Mouse (Mus musculus) heart, postnatal 36 days (tissue): ENCODE results near the gene Podxl2. TPM values are rescaled to one million over a fixed set of nuclear protein-coding genes. Genes with fewer than 3 reads are reported as not detected.

ENCODE experiments used
- DNase-seq, 2 experiments: peaks; one replicate each; pipeline ENCODE4 v3.0.0; 2021 to 2022
- intact Hi-C: fragments of 180-260 bp; cut with DNase I; formaldehyde crosslinking; loops from one replicate; pipeline ENCODE4 v1.15.1; 2025
- total RNA-seq, 2 experiments: library from RNA; stranded (reverse); gene quantifications; 2 replicates each; pipeline ENCODE4 v1.2.3; 2021

The Podxl2 gene
- 10 to 100 TPM; 13.7 to 21.2 TPM for total RNA-seq

DNA sequence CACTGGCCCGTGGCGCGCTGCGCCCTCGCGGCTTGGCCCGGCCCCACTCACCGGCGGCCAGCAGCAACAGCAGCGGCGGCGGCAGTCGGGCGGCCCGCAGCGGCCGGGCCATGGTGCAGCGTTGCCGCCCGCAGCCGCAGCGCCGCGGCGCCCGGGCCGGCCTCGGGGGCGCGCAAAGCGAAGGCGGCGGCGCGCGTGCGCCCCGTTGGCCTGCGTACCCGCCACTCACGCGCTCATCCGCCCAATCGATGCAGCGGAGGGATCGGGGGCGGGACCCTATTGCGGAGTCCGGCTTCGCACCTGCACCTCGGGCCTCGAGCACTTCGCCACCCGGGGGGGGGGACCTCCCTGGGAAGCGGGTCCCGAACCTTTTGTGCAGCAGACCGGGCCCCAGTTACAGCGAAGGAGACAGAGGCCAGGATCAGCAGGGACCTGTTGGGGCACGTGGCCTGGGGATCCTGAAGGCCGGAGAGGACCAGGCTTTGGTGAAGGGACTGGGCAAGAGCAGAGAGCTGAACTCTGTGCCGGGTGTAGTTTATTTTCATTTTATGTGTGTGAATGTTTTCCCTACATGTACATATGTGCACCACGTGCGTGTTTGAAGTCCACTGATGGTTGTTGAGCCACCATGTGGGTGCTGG lies at the start of gene Podxl2:
TSS of gene Podxl2 (minus strand) at position 177 of the 641 bp plus-strand sequence.
- intact Hi-C loops = no loop called here
- peak; percentile 72 for DNase-seq

DNA sequence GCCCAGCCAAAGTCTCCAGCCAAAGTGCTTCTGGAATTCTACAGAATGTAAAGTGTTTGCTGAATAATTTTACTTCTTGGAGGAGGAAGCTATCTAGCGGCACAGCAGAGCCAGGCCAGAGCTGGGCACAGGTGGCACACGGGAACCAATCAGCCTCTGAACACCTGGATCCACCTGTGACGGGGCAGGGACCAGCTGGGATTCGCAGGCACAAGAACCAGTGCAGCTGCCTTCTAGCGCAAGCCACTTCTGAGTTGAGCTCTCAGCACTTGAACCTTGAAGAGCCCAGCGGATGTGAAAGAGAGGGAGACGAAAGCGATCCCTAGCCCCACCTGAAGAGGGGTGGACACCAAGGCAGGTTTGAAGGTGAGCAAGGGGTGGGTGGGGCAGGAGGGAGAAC lies 44.0 kb upstream of the Podxl2 start:
- intact Hi-C loops = no loop called here
- no peak for DNase-seq

DNA sequence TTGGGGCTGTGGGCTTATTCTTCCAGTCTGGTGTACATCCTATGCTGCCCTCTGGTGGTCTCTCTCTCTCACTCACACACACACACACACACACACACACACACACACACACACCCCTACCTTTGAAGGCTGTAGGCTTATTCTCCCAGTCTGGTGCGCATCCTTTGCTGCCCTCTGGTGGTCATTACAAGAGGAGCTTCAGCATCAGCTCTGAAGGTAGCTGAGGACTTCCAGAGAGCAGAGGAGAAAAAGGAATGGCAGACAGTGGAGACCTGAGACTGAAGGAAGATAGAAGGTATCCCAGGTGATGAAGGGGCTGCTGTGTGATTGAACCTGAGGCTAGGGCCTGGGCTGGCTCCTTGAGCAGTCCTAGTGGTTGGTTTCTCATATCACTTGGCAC lies 41.3 kb upstream of the Podxl2 start:
- intact Hi-C loops = no loop called here
- peak in 1 of 2 experiments; percentile 44 for DNase-seq

DNA sequence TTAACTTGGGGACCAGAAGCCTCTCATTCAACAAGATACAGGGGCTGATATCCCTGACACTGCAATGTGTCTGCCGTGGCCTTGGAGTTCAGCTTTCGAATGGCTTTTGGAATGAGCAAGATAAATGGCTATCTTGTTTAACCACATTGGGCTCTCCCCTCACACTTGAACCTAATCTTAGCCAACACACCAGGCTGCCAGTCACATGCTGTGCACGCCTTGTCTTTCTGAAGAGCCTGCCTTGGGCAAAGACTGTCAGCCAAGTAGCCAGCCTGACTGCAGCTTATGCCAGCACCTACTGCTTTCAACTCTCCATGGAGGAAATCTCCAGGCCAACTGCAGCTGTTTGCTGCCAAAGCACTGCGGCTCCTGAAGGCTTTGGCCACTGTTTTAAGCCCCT lies 40.7 kb upstream of the Podxl2 start:
- intact Hi-C loops = no loop called here
- peak in 1 of 2 experiments; percentile 46 for DNase-seq

DNA sequence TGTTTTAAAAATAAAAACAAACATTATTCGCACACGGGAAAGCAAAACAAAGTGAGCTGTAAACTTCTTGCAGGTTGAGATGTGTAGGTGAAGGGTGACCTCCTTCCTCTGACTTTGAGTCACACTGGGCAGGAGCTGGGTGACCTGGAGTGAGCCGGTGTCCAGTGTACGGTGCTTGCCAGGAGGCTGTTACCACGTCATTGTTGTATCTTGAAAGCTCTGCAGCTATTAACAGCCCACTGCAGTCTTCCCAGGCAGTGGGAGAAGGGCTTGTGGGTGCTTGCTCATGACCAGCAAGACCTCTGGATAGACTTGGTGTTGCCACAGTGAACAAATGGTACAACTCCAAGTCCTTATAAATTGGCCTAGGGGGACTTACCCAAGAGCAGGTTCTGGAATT lies 40.0 kb upstream of the Podxl2 start:
- no peak for DNase-seq
- intact Hi-C loops = no loop called here

DNA sequence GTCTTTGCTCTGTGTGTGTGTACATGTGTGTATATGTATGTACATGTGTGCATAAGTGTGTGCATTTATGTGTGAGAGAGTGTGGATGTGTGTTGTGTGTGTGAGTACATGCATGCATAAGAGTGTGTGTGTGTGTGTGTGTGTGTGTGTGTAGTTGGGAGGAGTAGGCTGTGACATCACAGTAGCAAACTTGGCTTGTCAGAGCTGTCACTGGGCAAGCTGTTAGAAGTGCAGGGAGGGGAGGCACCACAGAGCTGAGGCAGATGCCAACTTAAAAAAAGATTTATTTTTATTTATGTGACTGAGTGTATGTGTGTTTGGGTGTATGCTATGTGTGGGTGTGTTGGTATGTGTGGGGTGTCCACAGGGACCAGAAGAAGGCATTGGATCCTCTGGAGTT lies 38.6 kb upstream of the Podxl2 start:
- intact Hi-C loops = no loop called here
- no peak for DNase-seq

DNA sequence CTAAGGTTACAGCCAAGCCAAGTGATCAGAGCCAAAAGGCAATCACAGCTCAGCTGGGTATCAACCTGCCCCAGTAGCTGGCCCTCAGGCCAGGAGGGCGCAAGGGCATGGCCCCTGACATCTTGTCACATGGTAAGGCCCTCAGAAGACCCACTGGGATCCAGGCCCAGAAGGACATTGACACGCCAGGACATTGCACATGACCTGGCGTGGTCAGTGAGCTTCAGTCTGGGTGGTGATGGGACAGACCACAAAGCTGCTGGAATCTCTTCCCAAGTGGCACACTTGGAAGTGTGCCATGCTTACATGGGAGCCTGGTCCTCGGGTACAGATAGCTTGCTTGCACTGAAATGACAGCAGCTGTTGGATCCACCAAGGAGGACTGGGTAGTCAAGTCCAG lies 38.2 kb upstream of the Podxl2 start:
- intact Hi-C loops = no loop called here
- DNase-seq = no peak

DNA sequence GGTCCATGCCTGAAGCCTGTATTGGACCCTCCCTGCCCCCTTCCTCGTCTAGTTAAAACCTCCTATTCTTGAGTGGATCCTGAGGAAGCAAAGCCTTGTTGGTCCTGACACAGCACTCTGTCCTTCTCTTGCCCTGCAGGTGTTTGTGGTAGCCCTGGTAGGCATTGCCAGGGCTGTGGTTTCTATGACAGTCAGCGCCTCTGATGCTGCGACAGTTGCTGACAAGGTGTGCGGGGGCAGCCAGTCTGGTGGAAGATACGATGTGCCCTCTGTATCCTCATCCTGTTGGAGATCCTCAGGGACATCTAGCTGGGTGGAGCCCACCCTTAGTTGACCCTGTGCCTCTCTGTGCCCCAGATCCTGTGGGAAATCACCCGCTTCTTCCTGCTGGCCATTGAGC lies 34.3 kb upstream of the Podxl2 start:
- no peak for DNase-seq
- intact Hi-C loops = loop anchor here (5.0 kb wide), 1 partner anchor 357 kb away; no protein-coding TSS in a partner anchor

DNA sequence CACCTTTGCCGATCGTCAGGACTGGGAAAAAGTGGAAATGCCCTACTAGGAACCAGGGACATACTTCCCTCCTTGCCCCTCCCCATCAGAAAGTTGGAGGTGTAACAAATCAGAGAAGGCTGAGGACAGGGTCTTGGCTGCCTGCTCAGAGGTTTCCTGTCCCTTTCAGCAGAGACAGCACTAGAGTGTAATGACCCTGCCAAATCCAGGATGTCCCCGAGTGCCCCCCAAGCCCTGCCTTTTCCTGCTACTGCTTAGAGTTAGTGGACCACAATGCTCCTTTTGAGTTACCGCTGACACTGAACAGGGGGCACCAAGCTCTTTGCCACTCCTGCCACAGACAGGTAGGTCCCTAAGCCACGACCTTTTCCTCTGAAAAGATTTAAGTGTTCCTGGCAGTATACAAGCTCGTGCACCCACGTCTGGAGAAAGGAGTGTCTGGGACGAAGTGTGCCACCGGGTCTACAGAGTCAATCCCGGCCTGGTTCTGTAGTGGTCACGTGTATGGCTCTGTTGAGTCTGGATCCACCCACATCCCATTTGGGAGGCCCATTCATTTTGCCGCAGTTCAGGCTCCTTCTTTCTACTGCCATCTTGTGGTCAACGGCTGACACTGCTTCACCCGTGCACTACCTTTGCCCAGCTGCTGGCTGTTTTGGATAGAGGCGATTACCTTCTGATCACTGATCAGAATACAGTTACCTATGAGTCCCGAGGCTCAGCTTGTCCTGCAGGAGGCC lies 31.7 kb upstream of the Podxl2 start:
- DNase-seq = peak; percentile 53 to 54
- intact Hi-C loops = loop anchor here (5.0 kb wide), 1 partner anchor 354 kb away; no protein-coding TSS in a partner anchor

DNA sequence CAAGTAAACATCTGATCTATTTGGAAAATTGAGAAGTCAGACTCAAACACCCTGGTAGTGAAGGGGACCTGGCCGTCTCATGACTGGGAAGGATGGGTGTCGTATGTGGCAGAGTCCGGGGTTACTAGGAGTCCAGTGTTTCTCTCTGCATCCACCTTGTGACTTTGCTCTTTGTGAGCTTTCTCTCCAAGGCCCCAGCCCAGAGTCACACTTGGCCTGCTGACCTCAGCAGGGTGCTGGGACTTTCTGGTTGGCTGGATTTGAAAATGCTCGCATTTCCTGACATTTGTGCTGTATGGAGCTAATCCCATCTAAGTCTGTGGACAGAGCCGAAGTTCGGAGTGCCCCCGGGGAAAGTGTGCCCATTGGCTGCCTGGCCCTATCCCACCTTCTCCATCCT lies 30.2 kb upstream of the Podxl2 start:
- DNase-seq = no peak
- intact Hi-C loops = loop anchor here (5.0 kb wide), 1 partner anchor 353 kb away; no protein-coding TSS in a partner anchor

DNA sequence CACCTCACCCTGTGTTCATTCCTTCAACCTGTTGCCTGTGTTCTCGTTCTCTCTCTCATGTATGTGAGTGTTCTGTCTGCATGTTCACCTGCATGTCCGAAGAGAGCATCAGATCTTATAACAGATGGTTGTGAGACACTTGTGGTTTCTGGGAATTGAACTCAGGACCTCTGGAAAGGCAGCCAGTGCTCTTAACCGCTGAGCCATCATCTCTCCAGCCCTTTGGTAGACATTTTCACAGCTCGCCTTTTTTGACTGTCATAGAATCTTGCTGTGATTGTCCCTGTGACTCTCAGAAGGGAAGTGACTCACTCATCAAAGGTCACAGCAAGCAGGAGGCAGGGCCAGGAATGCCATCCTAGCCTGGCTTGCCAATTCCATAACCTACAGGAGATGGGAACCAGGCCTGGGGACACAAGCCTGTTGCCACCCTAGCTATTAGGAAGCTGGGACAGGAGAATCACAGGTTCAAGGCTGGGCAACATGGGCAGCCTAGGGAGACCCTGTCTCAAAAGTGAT lies 29.7 kb upstream of the Podxl2 start:
- no peak for DNase-seq
- intact Hi-C loops = no loop called here

DNA sequence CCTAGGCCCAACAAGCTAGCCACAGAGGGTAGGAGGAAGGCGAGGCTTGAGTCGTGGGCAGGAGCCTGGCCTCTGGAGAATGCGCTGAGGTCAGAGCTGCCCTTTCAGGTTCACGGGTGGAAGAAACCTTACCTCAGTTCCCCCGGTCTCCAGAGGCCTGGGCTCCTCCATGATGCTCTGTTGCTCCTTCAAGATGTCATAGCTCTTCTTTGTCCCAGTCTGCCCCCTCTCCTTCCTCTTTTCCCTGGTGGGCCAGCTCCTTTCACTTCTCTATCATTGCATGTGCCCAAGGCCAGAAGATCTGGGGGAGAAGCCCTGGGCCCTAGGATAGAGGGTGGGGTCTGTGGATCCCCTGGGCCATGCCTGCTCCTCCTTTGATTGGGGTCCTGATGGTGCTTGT lies 28.9 kb upstream of the Podxl2 start:
- no peak for DNase-seq
- intact Hi-C loops = no loop called here

DNA sequence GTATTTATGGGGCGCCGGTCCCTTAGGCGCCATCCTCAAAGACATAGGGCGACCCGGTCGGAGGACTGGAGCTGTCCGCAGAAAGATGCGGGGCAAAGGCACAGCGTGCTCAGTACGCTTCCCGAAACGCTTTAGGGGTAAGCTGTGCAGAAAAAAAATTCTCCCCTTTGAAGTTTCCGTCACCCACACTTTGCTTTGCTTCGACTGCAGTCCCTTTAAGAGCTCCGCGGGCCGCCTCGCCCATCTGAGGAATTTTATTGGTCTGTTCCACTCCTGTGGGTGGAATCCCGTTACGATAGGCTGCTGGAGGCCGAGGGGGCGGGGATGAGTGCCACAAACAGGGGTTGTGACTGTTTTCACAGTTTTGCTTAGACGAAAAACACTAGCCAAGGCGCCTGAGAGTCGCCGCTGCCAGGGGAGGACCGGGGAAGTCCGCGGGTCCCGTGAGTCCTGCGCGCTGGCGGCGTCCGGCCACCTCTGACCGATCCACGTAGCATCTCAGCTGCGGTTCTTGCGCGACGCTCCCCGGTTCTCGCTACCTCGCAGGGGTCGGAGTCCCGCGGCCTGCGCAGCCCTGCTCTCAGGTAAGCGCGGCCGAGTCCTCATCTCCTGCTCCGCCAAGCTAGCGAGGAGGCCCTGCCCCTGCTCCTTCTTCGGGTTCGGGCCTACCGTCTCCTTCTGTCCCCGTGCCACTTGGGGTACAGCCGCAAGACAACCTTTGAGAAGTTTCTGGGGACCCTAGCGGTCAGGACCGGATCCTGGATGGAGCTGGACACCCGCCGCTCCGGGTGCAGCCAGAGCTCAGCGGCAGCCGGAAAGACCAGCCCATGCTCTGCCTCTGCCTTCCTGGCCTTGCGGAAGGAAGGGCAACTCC lies 27.3 kb upstream of the Podxl2 start, which contains the start of gene Tpra1:
TSS of gene Tpra1 (plus strand) at position 305 of the 874 bp plus-strand sequence.
- intact Hi-C loops = no loop called here

DNA sequence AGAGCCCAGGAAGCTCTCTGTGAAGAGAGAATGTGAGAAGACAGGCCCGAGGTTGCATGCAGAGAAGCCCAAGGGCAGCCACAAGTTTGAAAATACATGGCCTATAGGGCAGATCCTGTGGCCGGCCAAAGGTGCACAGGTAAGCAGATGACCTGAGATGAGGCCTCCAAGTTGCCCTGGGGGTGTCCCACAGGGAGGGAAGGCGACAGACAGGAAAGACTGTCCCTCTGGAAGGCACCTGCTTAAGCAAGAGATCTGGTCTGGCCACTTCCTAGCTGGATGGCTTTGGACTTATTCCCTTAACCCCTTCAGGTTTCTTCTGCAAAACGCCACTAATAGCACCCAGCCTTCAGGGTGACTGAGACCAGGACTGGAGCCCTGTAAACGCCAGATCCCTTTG lies 26.6 kb upstream of the Podxl2 start:
- intact Hi-C loops = no loop called here
- peak in 1 of 2 experiments; percentile 9 for DNase-seq

More for the DNA sequence above, 27.3 kb upstream of the Podxl2 start, which contains the start of gene Tpra1:
- peak; percentile 90 to 92 for DNase-seq

DNA sequence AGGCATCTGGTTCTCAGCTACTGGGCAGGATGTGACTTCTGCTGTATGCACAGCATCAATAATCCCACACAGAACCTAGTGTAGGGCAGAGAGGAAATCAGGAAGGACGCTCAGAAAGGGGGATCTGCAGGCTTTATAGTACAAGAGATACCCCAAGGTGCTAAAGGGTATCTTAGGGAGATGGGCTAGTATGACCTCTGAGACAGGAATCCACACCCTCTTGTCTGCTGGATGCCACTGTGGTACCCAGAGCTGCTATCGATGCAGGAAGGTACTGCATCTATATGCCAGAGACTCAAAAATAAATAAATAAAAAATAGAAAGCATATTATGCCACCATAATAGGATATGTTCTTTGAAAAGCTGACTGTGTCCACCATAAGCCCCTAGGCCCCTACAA lies 24.8 kb upstream of the Podxl2 start:
- DNase-seq = no peak
- intact Hi-C loops = no loop called here

DNA sequence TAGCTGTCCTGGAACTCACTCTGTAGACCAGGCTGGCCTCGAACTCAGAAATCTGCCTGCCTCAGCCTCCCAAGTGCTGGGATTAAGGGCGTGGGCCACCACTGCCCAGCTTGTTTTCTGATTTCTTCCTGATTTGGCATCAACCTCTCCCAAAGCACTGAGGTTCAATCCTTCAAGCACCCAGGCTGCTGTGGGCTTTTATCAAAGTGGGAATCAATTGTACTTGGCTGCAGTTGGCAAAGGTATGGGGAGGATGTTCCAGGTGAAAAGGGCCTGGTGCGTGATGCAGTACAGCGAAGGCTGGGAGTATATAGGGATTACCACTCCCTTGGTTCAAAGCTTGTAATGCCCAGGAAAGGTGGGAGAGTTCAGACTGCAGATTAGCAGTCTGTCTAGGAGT lies 24.2 kb upstream of the Podxl2 start:
- intact Hi-C loops = no loop called here
- no peak for DNase-seq

DNA sequence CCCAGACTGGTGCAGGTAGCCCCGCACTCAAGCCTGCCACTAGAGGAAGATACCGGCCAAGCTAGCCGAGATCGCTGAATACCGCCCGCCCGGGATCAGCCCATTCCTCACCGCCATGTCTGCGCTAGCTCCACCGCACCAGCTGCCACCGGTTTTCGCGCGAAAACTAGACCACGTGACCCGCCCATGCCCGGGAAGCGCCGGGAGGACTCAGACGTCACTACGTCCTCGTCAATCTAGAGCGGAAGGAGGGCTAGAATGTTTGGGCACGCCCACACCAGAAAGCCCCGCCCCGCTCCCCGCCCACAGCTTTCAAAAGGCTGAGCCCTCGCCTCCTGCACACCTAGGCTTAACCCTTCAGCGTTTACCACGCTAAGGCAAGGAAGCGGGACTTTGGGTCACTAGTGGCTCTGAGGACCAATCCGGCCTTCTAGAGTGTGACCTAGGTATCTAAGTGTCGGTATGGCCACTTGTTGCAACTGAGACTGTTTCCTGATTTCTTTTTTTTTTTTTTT lies 23.7 kb upstream of the Podxl2 start, which contains the start of gene Mcm2:
TSS of gene Mcm2 (minus strand) at position 247 of the 515 bp plus-strand sequence.
- intact Hi-C loops = no loop called here
- DNase-seq = peak; percentile 89 to 95

DNA sequence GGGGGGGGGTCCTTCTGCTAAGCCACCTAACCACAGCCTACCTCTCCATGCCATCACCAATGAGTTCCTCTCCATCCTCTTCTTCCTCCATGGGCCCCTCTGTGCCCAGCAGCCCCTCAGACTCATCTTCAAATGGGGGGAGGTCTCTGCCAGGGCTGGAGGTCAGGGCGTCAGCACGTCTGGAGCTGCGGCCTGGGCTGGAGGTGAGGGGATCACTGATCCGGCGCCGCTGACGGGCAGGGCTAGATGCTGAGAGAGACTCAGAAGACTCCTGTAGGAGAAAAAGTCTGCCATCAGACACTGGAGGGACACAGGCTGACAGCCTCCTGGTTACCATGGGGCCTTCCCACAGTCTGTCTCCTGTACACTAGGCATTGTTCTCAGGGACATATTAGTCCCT lies 22.4 kb upstream of the Podxl2 start:
- no peak for DNase-seq
- intact Hi-C loops = no loop called here

DNA sequence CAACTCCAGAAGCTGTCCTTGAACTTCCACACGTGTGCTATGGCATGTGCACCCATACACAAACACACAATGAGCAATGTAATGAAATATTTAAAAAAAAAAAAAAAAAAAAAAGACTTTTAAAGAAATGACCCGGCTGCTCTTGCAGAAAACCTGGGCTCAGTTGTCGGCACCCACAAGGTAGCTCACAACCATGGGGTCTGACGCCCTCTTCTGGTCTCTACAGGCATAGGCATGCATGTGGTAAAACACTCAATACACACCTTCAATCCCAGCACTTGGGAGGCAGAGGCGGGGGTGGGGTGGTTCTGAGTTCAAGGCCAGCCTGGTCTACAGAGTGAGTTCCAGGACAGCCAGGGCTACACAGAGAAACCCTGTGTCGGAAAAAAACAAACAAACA lies 21.1 kb upstream of the Podxl2 start:
- intact Hi-C loops = no loop called here
- DNase-seq = no peak

DNA sequence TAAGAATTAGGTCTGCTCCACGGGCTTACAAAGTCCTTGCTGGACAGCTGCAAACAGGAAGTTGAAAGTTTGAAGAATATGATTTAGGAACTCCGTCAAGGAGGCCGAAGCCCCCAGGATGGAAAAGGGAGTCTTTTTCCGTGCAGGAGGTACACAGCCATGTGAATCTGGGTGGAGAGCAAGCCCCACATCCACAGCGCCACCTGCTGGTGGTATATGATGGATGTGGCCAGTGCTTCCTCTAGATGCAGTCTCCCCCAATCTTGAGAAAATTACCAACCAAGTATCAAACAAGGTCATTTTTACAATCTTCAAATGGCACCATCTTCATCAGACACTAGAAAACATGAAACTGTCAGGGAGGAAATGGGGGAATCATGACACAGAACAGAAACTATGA lies 18.7 kb upstream of the Podxl2 start:
- intact Hi-C loops = loop anchor here (2.0 kb wide), 1 partner anchor 33 kb away; no protein-coding TSS in a partner anchor
- DNase-seq = peak; percentile 54 to 73
